Mouse (Mus musculus) midbrain, embryonic 14.5 days (tissue): Measurements from ENCODE around the gene Lst1. TPM values are rescaled to one million over a fixed set of nuclear protein-coding genes. Genes with fewer than 3 reads are reported as not detected.
A peak's percentile ranks its signal among the peaks of the same experiment; 100 is the strongest.

Experiments used
- ATAC-seq: fragments of 200-750 bp; cut with Nextera tagmentation; 2 replicates; pipeline ENCODE4 v1.8.0; 2017; ENCODE audit warnings: moderate number of reproducible peaks, moderate library complexity; ENCODE audit not compliant: low FRiP score, low TSS enrichment
- DNase-seq: peaks from one replicate; pipeline ENCODE4 v3.0.0-alpha.2; 2015
- H3K27ac ChIP-seq: fragments of 300-500 bp; sonication (generic); replicated peaks from 2 replicates; pipeline ENCODE4 v1.5.1; 2014; ENCODE audit warnings: mild to moderate bottlenecking, low read depth, low read length, moderate library complexity
- H3K27me3 ChIP-seq: fragments of 300-500 bp; sonication (generic); 2 replicates; pipeline ENCODE4 v1.6.1; 2014; ENCODE audit warnings: low read length, control low read depth, mixed read lengths; ENCODE audit not compliant: control insufficient read depth, insufficient read depth
- H3K36me3 ChIP-seq: fragments of 300-500 bp; sonication (generic); 2 replicates; pipeline ENCODE4 v1.6.1; 2014; ENCODE audit warnings: low read length, control low read depth; ENCODE audit not compliant: control insufficient read depth, insufficient read depth
- H3K4me1 ChIP-seq: fragments of 300-500 bp; sonication (generic); 2 replicates; pipeline ENCODE4 v1.6.1; 2014; ENCODE audit warnings: mild to moderate bottlenecking, antibody characterized with exemption, low read length, control low read depth; ENCODE audit not compliant: control insufficient read depth, insufficient read depth
- H3K4me2 ChIP-seq: fragments of 300-500 bp; sonication (generic); 2 replicates; pipeline ENCODE4 v1.6.1; 2014; ENCODE audit warnings: mild to moderate bottlenecking, low read length, moderate library complexity
- H3K4me3 ChIP-seq: fragments of 300-500 bp; sonication (generic); replicated peaks from 2 replicates; pipeline ENCODE4 v1.5.1; 2014; ENCODE audit warnings: low read depth, low read length
- H3K9ac ChIP-seq: fragments of 300-500 bp; sonication (generic); replicated peaks from 2 replicates; pipeline ENCODE4 v1.6.1; 2014; ENCODE audit warnings: mild to moderate bottlenecking, low read length, moderate library complexity
- H3K9me3 ChIP-seq: fragments of 300-500 bp; sonication (generic); 2 replicates; pipeline ENCODE4 v1.6.1; 2016; ENCODE audit warnings: low read length, control low read depth, mixed read lengths; ENCODE audit not compliant: control insufficient read depth
- WGBS: fragments of 180-500 bp; shearing (Covaris S2); extraction: QIAGEN DNeasy Blood & Tissue Kit; methylation state at CpG from one replicate; pipeline ENCODE4 v1.1.7; 2014; 5-methylcytosine and 5-hydroxymethylcytosine counted together
- polyA plus RNA-seq: library from polyadenylated mRNA; unstranded; fragments of >200 nt; fragmentation: Nextera tagmentation; extraction: Ambion mirVana; gene quantifications from 2 replicates; pipeline ENCODE4 v1.2.1, GENCODE M21; 2014

Gene Lst1
- polyA plus RNA-seq, 1 experiment from 2014 or later = 9.0 TPM

DNA sequence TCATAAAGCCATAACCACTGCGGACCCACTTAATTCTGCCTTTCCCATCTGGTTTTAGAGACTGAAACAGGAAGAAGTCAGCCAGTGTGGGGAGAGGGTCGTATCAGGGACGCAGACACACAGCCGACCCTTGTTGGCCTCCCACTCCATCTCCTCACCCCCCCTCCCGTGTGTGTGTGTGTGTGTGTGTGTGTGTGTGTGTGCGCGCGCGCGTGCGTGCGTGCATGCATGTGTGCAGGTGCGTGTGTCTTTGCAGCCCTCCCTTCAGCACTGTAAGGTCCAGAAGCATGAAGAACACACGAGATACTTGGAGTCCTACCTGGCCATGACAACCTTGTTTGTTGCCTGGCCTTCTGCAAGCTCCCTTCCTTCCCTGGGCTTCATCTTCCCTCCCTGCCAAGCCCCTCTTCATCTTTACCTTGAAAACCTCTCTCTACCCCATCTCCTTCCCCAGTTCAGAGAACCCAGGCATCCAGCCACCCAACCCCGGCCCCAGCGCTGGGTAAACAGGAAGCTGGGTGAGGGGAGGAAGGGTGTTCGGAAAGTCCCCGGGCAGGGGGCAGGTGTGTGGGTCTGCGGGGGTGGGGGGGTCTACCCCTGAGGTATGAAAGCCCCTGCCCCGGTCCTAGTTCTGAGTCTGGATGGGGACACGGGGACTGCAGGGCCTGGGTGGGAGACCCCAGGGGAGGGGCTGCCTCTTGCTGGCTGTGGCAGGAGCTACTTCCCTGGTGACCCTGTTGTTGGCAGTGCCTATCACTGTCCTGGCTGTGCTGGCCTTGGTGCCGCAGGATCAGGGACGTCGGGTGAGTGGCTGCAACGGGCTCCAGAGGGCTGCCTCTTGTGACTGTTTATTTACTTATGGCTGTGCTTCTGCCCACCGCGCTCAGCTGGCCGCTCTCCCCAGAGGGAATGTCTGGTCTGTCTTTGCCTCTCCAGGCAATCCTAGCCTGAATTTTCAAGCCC lies 5.9 kb upstream of the Lst1 start, which contains the start of gene Ltb:
Gene Ltb, plus strand, starts transcription at position 559 of the 963 bp plus-strand sequence.
- peak within 1 kb of the TSS; percentile 42; the same call in 1 of the 2 replicates for H3K9ac ChIP-seq
- peaks cover 6% of the 10 kb centered on the region; the same call in 1 of the 2 replicates for H3K4me1 ChIP-seq
- no peaks in the 10 kb centered on the region for H3K9me3 ChIP-seq
- H3K27me3 ChIP-seq = peaks cover 29% of the 10 kb centered on the region
- DNase-seq (no peak), ATAC-seq (no peak)
- H3K27ac ChIP-seq = no peak within 1 kb of the TSS
- no peaks in the 10 kb centered on the region for H3K36me3 ChIP-seq
- H3K4me2 ChIP-seq = peak within 1 kb of the TSS; percentile 62
- 74% methylated on average over 28 of the region's 28 CpGs for WGBS
- no peak within 1 kb of the TSS for H3K4me3 ChIP-seq

DNA sequence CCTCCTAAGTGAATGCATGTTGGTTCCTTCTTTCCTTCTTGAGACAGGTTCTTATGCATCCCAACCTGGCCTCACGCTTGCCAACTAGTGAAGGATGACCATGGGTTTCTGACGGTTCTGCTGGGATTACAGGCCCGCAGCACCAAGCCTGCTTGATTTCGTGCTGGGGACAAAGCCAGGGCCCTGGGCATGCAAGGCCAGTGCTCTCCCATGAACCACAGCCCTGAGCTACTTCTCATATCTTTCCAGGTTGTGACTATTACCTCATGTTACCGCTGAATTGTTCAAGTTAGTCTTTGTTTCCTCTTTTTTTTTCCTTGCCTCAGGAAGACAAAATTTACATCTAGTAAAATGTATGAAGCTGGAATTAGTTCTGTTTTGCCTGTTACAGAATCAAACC lies 4.7 kb upstream of the Lst1 start:
- 86% methylated on average over 5 of the region's 5 CpGs for WGBS
- no peaks in the 10 kb centered on the region for H3K9me3 ChIP-seq
- H3K36me3 ChIP-seq = no peaks in the 10 kb centered on the region
- H3K27ac ChIP-seq = no peak overlapping the region
- peaks cover 29% of the 10 kb centered on the region for H3K27me3 ChIP-seq
- H3K4me1 ChIP-seq = peaks cover 6% of the 10 kb centered on the region; the same call in 1 of the 2 replicates
- no peak overlapping the region for H3K9ac ChIP-seq
- ATAC-seq = no peak
- no peak overlapping the region for H3K4me2 ChIP-seq
- no peak overlapping the region for H3K4me3 ChIP-seq
- DNase-seq = no peak

DNA sequence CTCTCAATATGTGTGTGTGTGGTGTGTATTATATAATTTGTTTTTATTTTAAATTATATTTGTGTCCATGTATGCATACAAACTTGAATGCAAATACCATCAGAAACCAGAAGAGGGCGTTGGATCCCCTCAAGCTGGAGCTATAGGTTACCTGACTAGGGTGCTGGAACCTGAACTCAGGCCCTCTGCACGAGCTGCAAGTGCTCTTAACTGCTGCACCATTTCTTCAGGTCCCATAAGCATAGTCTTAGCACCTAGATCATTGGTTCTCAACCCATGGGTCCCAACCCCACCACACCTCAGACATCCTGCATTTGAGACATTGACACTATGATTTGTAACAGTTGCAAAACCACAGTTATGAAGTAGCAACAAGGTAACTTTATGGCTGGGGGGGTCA lies 3.5 kb upstream of the Lst1 start:
- ATAC-seq = no peak
- Histone ChIP-seq H3K27ac (no peak overlapping the region), H3K4me3 (no peak overlapping the region), H3K36me3 (no peaks in the 10 kb centered on the region), H3K4me2 (no peak overlapping the region), H3K9me3 (no peaks in the 10 kb centered on the region), H3K9ac (no peak overlapping the region), H3K27me3 (peaks cover 25% of the 10 kb centered on the region), H3K4me1 (peaks cover 6% of the 10 kb centered on the region; the same call in 1 of the 2 replicates)
- no peak for DNase-seq
- 63% methylated on average over 2 of the region's 2 CpGs for WGBS

DNA sequence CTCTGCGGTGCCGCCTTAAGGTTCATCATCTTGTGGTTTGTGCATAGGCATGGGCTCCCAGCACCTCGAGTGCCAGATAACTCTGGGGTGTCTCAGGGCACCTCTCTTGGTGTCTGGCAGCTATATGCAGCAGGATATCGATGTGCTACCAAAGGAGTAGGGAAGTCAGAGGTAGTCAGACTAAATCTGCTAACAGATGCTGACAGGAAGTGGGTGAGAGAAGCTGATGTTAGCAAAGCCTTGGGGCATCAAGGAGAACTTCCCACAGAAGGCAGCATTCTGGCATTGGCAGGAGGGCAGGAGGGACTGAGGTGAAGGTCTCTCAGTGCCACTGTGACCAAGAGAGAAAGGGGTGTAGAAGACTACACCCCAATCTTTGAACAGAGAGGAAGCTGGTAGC lies 1.9 kb upstream of the Lst1 start:
- Histone ChIP-seq H3K27me3 (peaks cover 9% of the 10 kb centered on the region; the same call in 1 of the 2 replicates), H3K9me3 (no peaks in the 10 kb centered on the region), H3K4me3 (no peak overlapping the region), H3K4me1 (peaks cover 10% of the 10 kb centered on the region; the same call in 1 of the 2 replicates), H3K36me3 (no peaks in the 10 kb centered on the region), H3K27ac (no peak overlapping the region), H3K4me2 (no peak overlapping the region), H3K9ac (no peak overlapping the region)
- no peak for ATAC-seq
- no peak for DNase-seq
- WGBS = 76% methylated on average over 4 of the region's 4 CpGs

DNA sequence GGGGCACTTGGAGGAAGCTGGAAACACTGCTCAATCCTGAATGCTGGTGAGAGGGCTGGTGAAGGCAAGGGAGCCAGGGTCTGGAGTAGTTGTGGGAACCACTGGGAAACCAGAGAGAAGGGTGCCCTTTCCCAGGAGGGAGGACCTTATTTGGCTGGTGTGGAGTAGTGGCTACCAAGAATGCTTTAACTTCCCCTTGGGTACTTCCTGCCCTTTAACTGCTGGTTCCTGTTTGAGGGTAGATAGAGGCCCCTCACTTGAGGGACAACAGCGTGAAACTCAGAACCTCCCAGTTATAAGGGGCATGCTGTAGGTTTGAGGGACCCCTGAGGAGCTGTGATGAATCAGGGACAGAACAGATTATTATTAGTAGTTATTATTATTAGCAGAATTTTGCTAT lies 947 bp upstream of the Lst1 start:
- Histone ChIP-seq H3K4me2 (no peak overlapping the region), H3K27ac (no peak overlapping the region), H3K4me1 (peaks cover 10% of the 10 kb centered on the region; the same call in 1 of the 2 replicates), H3K36me3 (no peaks in the 10 kb centered on the region), H3K27me3 (no peaks in the 10 kb centered on the region), H3K9ac (no peak overlapping the region), H3K9me3 (no peaks in the 10 kb centered on the region), H3K4me3 (no peak overlapping the region)
- 75% methylated on average over 1 of the region's 1 CpGs for WGBS
- DNase-seq = no peak
- no peak for ATAC-seq

DNA sequence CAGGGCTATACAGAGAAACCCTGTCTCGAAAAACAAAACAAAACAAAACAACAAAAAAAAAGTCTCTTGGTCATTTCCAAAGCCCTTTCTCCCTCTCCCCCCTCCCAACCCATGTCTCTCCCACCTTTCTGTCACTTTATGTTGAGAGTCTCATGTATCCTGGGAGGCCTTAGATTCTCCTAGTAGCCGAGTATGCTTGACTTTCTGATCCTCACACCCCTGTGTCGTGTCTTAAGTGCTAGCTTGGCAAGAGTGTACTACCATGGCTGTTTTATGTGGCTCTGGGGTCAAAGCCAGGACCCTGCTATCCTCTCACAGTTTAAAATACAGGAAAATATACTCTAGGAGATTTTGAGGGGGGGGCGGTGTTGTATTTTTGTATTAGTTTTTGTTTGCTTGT lies 894 bp downstream of the Lst1 start:
- no peaks in the 10 kb centered on the region for H3K36me3 ChIP-seq
- no peak for ATAC-seq

DNA sequence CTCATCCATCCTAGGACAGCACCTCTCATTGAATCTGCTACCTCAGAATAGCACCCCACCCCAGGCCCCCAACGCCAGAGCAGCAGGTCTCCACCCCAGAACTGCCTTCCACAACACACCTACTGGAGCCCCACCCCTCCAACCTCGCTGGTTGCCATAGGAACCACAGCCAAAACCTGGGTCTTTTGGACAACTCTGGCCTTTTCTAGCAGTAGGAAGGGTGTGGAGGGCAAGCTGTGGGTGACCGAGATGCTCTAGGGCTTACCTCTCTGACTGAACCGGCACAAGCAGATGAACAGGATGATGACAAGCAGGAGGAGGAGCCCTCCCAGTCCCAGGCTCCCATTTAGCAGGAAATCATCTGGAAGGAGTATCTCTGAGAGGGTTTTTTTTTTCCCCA lies 1.6 kb downstream of the Lst1 start:
- Histone ChIP-seq H3K27ac (peak overlapping the region; percentile 45; the same call in 1 of the 2 replicates), H3K4me3 (peak overlapping the region; percentile 28), H3K4me2 (peak overlapping the region; percentile 47), H3K27me3 (no peaks in the 10 kb centered on the region), H3K9ac (no peak overlapping the region), H3K9me3 (no peaks in the 10 kb centered on the region), H3K36me3 (no peaks in the 10 kb centered on the region), H3K4me1 (peaks cover 10% of the 10 kb centered on the region; the same call in 1 of the 2 replicates)
- ATAC-seq = no peak
- peak; percentile 27 for DNase-seq
- 2% methylated on average over 4 of the region's 4 CpGs for WGBS

More for the DNA sequence above, 894 bp downstream of the Lst1 start:
- WGBS = 84% methylated on average over 4 of the region's 4 CpGs
- Histone ChIP-seq H3K9me3 (no peaks in the 10 kb centered on the region), H3K4me1 (peaks cover 10% of the 10 kb centered on the region; the same call in 1 of the 2 replicates), H3K27ac (no peak overlapping the region), H3K9ac (no peak overlapping the region), H3K27me3 (no peaks in the 10 kb centered on the region), H3K4me3 (no peak overlapping the region), H3K4me2 (no peak overlapping the region)
- no peak for DNase-seq

DNA sequence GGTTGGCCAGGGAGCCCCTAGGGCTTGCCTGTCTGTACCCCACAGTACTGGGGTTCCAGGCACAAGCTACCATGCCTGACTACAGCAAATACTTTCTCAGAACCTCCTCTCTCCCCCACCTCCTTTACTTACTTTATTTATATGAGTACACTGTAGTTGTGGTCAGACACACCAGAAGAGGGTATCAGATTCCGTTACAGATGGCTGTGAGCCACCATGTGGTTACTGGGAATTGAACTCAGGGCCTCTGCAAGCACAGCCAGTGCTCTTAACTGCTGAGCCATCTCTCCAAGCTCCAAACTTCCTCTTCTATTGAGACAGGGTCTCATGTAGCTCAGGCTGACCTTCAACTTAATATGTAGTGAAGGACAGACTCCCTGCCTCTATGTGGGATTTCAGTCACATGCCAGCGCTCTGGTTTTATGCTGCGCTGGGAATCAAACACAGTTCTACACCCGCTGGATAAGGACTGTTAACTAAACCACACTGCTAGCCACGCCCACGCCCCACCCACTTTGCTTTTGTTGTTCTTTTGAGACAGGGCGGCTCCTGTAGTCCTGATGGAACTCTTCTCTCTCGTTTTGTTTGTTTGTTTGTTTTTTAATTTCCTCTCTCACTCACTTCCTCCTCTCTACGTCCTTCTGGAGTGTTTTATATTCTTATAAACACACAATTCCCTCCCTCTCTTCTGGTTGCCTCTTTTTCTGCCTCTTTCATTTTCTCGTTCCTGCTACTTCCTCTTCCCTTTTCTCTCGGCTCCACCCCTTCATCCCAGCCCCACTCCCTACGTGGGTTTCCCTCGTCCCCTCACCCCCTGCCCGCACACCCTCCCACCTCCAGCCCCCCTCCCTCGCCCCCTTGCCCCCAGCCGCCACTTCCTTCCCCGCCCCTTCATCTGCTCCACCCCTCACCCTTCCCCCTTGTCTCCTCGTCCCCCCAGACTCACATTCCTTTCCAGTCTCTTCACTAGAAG lies 2.3 kb downstream of the Lst1 start:
- Histone ChIP-seq H3K27ac (peak overlapping the region; percentile 45; the same call in 1 of the 2 replicates), H3K4me1 (peaks cover 10% of the 10 kb centered on the region; the same call in 1 of the 2 replicates), H3K4me3 (peak overlapping the region; percentile 28), H3K9me3 (no peaks in the 10 kb centered on the region), H3K9ac (peak overlapping the region; percentile 32; the same call in 1 of the 2 replicates), H3K27me3 (no peaks in the 10 kb centered on the region), H3K4me2 (peak overlapping the region; percentile 47), H3K36me3 (no peaks in the 10 kb centered on the region)
- 3% methylated on average over 18 of the region's 18 CpGs for WGBS
- DNase-seq = peak; percentile 67
- no peak; the same call in 1 of the 2 replicates for ATAC-seq
